Mouse (Mus musculus): ENCODE measurements around the gene Stx7. TPM values are rescaled to one million over a fixed set of nuclear protein-coding genes. Genes with fewer than 3 reads are reported as not detected.

Gene Stx7
- total RNA-seq, 2 experiments from 2014 or later, result 41.4 to 42.7 TPM

DNA sequence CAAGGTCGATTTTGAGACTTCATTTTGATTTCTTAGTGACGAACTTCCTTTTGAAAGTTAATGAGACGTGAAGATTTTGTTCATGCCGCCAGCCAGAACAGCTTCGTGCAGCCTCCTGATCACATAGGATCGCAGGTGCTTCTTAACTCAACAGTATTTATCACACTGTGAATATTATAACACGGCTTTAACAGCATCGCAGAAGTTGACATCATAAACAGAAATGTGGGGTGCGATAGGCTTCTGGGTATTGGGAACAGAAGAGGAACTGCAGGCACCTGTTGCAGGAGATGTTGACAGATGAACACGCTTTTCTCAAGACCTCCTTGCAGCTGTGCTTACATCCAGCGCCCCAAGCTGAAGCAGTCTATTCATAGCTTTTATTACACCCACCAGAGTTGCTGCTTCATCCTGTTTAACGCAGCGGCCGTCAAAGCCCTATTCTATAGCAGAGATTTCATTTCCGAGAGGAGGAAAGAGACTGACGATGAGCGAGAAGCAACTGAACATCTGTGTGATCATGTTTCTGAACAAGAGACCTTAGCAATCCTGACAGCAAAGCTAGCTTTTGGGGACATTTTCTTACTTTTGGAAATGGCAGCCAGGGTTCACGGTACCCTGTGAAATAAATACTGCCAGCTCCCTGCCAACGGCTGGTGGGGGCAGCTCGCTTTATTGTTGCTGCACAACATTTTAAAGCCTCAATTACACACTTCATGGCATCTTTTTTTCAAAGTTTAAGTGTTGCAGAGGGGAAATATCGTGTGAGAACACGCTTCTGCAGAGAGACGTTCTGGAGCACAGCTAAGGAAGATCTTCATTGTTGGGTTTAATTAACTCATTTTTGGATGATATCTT, 86.6 kb downstream of the Stx7 start:
- intact Hi-C loops (cut with DNase I), result no loop called here
- no peak for DNase-seq

Other genes starting within 250 kb of the Stx7 start
- gene Taar1, start 228.9 kb upstream of the Stx7 start, total RNA-seq (2021), result not detected
- gene Taar2, start 210.7 kb upstream of the Stx7 start, total RNA-seq (2021), result not detected
- not detected for gene Taar3, start 199.7 kb upstream of the Stx7 start, total RNA-seq (2021)
- not detected for gene Taar4, start 188.8 kb upstream of the Stx7 start, total RNA-seq (2021)
- gene Taar5, start 178.6 kb upstream of the Stx7 start, total RNA-seq (2021), result not detected
- gene Taar6, start 163.7 kb upstream of the Stx7 start, total RNA-seq (2021), result not detected
- not detected for gene Taar7a, start 155.8 kb upstream of the Stx7 start, total RNA-seq (2021)
- not detected for gene Taar7b, start 149.4 kb upstream of the Stx7 start, total RNA-seq (2021)
- gene Taar7d, start 122.1 kb upstream of the Stx7 start, total RNA-seq (2021), result not detected
- gene Taar7e, start 111.7 kb upstream of the Stx7 start, total RNA-seq (2021), result not detected
- gene Taar7f, start 99.8 kb upstream of the Stx7 start, total RNA-seq (2021), result not detected
- not detected for gene Taar8a, start 72.8 kb upstream of the Stx7 start, total RNA-seq (2021)
- gene Taar8b, start 57.0 kb upstream of the Stx7 start, total RNA-seq (2021), result not detected
- gene Taar8c, start 47.4 kb upstream of the Stx7 start, total RNA-seq (2021), result not detected
- not detected for gene Taar9, start 39.8 kb upstream of the Stx7 start, total RNA-seq (2021)
- gene Moxd1, start 74.2 kb downstream of the Stx7 start, total RNA-seq (2021), result under 1 TPM; 0.46 to 0.86 TPM